Mouse (Mus musculus): ENCODE data around the gene Uts2b. TPM values are rescaled to one million over a fixed set of nuclear protein-coding genes. Genes with fewer than 3 reads are reported as not detected.

Uts2b gene
- polyA plus RNA-seq, 1 experiment: not detected

DNA sequence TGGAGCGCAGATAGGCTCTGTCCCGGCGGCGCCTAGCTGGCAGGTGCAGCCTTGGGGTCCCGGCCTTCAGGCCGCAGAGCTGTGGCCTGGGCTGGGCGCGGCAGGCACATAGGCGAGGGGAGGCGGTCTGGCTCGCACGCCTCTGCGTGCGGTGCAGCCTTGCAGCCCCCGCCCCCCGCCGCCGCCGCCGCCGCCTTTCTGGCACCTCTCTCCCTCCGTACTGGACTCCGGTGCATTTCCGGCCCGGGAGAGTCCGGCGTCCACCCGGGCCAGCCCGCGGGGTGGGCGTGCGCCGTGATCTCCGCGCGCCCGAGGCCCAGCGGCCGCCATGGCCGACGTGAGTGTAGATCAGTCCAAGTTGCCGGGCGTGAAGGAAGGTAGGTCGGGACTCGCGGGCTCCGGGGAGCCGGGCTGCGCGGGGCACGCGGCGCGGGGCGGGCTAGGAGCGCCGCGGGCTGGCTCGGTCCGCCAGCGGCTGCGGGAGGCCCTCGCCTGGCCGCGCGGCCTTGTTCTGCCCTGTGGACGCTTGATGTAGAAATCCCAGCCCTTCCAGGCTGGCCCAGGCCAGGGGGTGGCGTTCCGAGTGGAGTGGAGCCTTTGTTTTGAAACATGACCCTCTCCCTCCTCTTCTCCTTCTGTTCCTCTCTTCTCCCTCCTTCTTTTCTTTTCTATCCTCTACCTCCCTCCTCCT, 18.9 kb upstream of the Uts2b start, which contains the start of gene Ccdc50:
Ccdc50 (plus strand) TSS at position 109 of the 691 bp plus-strand sequence.
- WGBS: 1% methylated on average over 64 of the region's 69 CpGs
- H3K27ac ChIP-seq (ENCODE audit: control insufficient read depth, insufficient read depth, low read length): peak within 1 kb of the TSS; percentile 7; the same call in 1 of the 2 replicates
- no peaks in the 10 kb centered on the region for H3K27me3 ChIP-seq (ENCODE audit: control insufficient read depth, insufficient read depth, low read length)
- H3K4me1 ChIP-seq (replicated peaks; ENCODE audit: control insufficient read depth, insufficient read depth, low read length): peaks cover 5% of the 10 kb centered on the region; the same call in 1 of the 2 replicates
- H3K36me3 ChIP-seq (ENCODE audit: control insufficient read depth, insufficient read depth, low read length): no peaks in the 10 kb centered on the region
- peak; percentile 60 for DNase-seq
- TF ChIP-seq CTCF (IDR thresholded peaks at IDR 0.05; ENCODE audit: borderline replicate concordance, control insufficient read depth, extremely low read depth, insufficient read depth, low read length, poor library complexity) (no peak), POLR2A (IDR thresholded peaks at IDR 0.05; ENCODE audit: control insufficient read depth, extremely low read depth, insufficient read depth, low read length, poor library complexity) (0 out of 2 replicates have a peak, but pooled peaks have one; percentile 46)
- peak within 1 kb of the TSS; percentile 99 for H3K4me3 ChIP-seq (ENCODE audit: control insufficient read depth, insufficient read depth, low read length)

DNA sequence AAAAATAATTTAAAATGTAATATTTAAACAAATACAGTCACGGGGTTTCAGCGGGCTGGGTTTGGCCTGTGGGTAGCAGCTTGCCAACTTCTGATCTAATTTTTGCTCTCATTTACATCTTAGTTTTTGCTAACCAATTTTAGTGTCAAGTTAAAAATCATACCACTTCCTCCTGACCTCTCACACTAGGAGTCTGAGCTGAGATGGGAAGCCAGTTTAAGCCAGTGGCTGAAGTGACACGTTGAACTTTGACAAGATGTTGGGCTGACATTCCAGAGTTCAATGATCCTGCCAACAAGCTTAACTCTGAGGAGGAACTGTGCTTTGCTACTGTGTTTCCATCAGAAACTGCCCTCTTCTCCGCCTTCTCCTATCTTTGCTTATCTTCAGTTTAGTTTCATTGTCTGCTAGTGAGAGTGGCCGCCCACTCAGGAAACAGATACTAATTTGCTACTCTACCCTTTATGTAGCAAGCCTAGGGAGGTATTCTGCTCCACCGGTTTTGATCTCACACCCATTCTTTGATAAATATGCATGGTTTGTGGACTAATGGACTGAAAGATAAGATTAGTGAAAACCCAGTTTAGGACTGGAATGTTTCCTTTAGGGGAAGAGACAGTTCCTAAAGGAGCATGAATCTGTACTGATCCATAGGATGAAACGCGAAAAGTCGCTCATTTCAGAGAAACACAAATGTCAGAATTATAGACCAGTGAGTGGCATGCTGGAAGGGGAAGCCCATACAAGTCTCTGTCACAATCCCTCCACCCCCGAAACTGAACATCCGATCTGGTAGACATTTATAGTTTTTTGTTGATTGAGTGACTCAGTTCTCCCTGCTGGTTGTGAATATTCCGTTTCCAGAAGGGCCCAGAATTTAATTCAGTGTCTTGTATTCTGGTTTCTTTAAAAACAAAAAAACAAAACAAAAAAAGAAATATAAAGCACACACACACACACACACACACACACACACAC, 17.9 kb upstream of the Uts2b start:
- Histone ChIP-seq H3K27ac (ENCODE audit: control insufficient read depth, insufficient read depth, low read length) (no peak overlapping the region), H3K27me3 (ENCODE audit: control insufficient read depth, insufficient read depth, low read length) (no peaks in the 10 kb centered on the region), H3K4me1 (replicated peaks; ENCODE audit: control insufficient read depth, insufficient read depth, low read length) (peaks cover 5% of the 10 kb centered on the region; the same call in 1 of the 2 replicates), H3K36me3 (ENCODE audit: control insufficient read depth, insufficient read depth, low read length) (no peaks in the 10 kb centered on the region), H3K4me3 (ENCODE audit: control insufficient read depth, insufficient read depth, low read length) (no peak overlapping the region)
- DNase-seq: no peak
- 23% methylated on average over 12 of the region's 12 CpGs for WGBS
- TF ChIP-seq CTCF (IDR thresholded peaks at IDR 0.05; ENCODE audit: borderline replicate concordance, control insufficient read depth, extremely low read depth, insufficient read depth, low read length, poor library complexity): no peak
- TF ChIP-seq POLR2A (IDR thresholded peaks at IDR 0.05; ENCODE audit: control insufficient read depth, extremely low read depth, insufficient read depth, low read length, poor library complexity): no peak

DNA sequence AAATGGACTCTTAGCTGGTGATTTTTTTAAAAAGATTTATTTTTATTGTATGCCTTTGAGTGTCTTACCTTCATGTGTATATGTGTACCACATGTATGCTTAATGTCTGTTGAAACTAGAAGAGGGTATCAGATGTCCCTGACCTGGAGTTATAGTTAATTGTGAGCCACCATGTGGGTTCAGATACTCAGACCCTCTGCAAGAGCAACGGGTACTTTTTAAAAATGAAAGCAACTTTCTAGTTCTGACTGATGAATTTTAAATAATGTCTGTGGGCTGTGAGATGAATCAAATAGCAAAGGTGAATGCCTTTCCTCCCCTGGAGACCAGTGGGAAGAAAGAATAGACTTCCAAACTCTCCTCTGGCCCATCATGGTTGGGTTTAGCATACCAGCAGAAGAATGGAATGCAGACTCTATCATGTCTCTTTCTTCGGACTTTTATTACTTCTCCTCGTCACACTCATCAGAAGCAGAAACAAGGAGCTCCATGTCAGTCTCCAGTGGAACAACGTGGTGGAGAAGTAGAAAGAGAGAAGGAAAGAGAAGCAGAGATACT, 16.9 kb upstream of the Uts2b start:
- no peak overlapping the region for H3K27ac ChIP-seq (ENCODE audit: control insufficient read depth, insufficient read depth, low read length)
- peaks cover 5% of the 10 kb centered on the region; the same call in 1 of the 2 replicates for H3K4me1 ChIP-seq (replicated peaks; ENCODE audit: control insufficient read depth, insufficient read depth, low read length)
- TF ChIP-seq CTCF (IDR thresholded peaks at IDR 0.05; ENCODE audit: borderline replicate concordance, control insufficient read depth, extremely low read depth, insufficient read depth, low read length, poor library complexity) (no peak), POLR2A (IDR thresholded peaks at IDR 0.05; ENCODE audit: control insufficient read depth, extremely low read depth, insufficient read depth, low read length, poor library complexity) (no peak)
- H3K4me3 ChIP-seq (ENCODE audit: control insufficient read depth, insufficient read depth, low read length): no peak overlapping the region
- 68% methylated on average over 4 of the region's 4 CpGs for WGBS
- no peaks in the 10 kb centered on the region for H3K27me3 ChIP-seq (ENCODE audit: control insufficient read depth, insufficient read depth, low read length)
- no peak for DNase-seq
- H3K36me3 ChIP-seq (ENCODE audit: control insufficient read depth, insufficient read depth, low read length): no peaks in the 10 kb centered on the region

DNA sequence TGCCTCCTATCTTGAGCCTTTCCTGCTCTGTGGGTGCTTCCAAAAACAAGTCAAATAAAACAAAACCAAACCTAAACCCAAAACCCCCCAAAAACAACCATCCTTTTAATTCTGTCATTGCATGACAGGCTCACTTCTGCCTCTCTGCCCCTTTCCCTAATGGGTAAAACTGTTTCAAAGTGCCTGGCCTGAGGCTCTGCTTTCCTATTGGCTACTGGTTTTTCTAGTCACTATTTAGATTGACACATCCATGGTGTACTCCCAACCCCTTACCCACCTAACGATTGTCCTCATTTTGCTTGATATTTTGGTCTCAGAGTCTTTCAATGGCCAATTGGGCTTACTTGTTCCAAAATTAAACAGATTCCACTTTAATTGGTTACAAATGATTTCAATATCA, 15.6 kb upstream of the Uts2b start:
- DNase-seq: no peak
- TF ChIP-seq POLR2A (IDR thresholded peaks at IDR 0.05; ENCODE audit: control insufficient read depth, extremely low read depth, insufficient read depth, low read length, poor library complexity) (no peak), CTCF (IDR thresholded peaks at IDR 0.05; ENCODE audit: borderline replicate concordance, control insufficient read depth, extremely low read depth, insufficient read depth, low read length, poor library complexity) (no peak)
- Histone ChIP-seq H3K4me1 (replicated peaks; ENCODE audit: control insufficient read depth, insufficient read depth, low read length) (peaks cover 5% of the 10 kb centered on the region; the same call in 1 of the 2 replicates), H3K27ac (ENCODE audit: control insufficient read depth, insufficient read depth, low read length) (no peak overlapping the region), H3K4me3 (ENCODE audit: control insufficient read depth, insufficient read depth, low read length) (no peak overlapping the region), H3K36me3 (ENCODE audit: control insufficient read depth, insufficient read depth, low read length) (no peaks in the 10 kb centered on the region), H3K27me3 (ENCODE audit: control insufficient read depth, insufficient read depth, low read length) (no peaks in the 10 kb centered on the region)
- 97% methylated on average over 1 of the region's 1 CpGs for WGBS

DNA sequence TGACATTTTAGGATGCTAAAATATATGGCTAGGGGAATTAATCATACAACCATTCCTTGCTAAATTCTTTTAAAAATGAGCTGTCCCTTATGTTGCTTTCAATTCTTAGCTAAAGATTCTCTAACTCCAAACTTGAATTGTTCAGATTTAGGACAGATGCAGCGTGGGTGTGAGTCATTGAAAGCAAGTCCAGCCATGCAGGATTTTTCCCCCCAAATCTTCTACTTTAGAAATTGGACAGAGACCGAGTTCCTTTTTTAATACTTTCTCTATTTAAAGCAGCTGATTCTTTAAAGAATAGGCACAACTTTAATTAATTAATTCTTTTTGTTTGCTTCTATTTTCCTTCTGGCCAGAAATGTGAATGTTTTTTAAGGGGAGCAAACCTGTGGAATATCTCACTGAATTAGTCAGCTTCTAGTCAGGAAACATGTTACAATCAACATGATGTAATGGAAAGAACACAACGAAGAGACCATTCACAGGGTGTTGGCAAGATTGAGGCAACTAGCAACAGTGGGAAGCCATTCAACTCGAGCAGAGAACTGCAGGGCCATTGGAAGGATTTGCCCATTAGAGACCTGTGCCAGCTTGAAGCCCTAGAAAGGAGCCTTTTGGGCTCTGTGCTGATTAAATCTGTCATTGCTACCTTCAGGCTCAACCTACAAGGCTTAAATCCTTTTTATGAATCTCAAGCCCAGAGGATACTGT, 15.0 kb upstream of the Uts2b start:
- no peak for DNase-seq
- peaks cover 5% of the 10 kb centered on the region; the same call in 1 of the 2 replicates for H3K4me1 ChIP-seq (replicated peaks; ENCODE audit: control insufficient read depth, insufficient read depth, low read length)
- TF ChIP-seq CTCF (IDR thresholded peaks at IDR 0.05; ENCODE audit: borderline replicate concordance, control insufficient read depth, extremely low read depth, insufficient read depth, low read length, poor library complexity) (no peak), POLR2A (IDR thresholded peaks at IDR 0.05; ENCODE audit: control insufficient read depth, extremely low read depth, insufficient read depth, low read length, poor library complexity) (no peak)
- H3K36me3 ChIP-seq (ENCODE audit: control insufficient read depth, insufficient read depth, low read length): no peaks in the 10 kb centered on the region
- H3K27me3 ChIP-seq (ENCODE audit: control insufficient read depth, insufficient read depth, low read length): no peaks in the 10 kb centered on the region
- WGBS: 86% methylated on average over 4 of the region's 4 CpGs
- H3K4me3 ChIP-seq (ENCODE audit: control insufficient read depth, insufficient read depth, low read length): no peak overlapping the region
- no peak overlapping the region for H3K27ac ChIP-seq (ENCODE audit: control insufficient read depth, insufficient read depth, low read length)
